Mouse (Mus musculus): ENCODE measurements around the gene Nfe2l2.
A peak's percentile ranks its signal among the peaks of the same experiment; 100 is the strongest.
"Not testable (repeated sequence)": the region's sequence is repeated elsewhere in the genome, so short reads cannot be mapped to it uniquely, and the experiment has no call there.

The Nfe2l2 gene

GRCm38 (mm10) chr2:75650437-75650836 is 54.0 kb downstream of the Nfe2l2 start:
- DNase-seq (ENCODE audit: low spot score in 2 of 2) = no peak

GRCm38 (mm10) chr2:75645251-75645650 is 59.2 kb downstream of the Nfe2l2 start:
- no peak for DNase-seq (ENCODE audit: low spot score in 2 of 2)

GRCm38 (mm10) chr2:75643950-75644349 is 60.5 kb downstream of the Nfe2l2 start:
- DNase-seq (ENCODE audit: low spot score in 2 of 2) = no peak

- peak in 1 of 2 experiments; percentile 39 for DNase-seq (ENCODE audit: low spot score in 2 of 2)
These were observed 61.5 kb downstream of the Nfe2l2 start for GRCm38 (mm10) chr2:75642795-75643550.

GRCm38 (mm10) chr2:75642312-75642711 is 62.1 kb downstream of the Nfe2l2 start:
- not testable (repeated sequence) for DNase-seq (ENCODE audit: low spot score in 2 of 2)

- not testable (repeated sequence) for DNase-seq (ENCODE audit: low spot score in 2 of 2)
These were observed 64.9 kb downstream of the Nfe2l2 start for GRCm38 (mm10) chr2:75639535-75639934.

- not testable (repeated sequence) for DNase-seq (ENCODE audit: low spot score in 2 of 2)
These were observed 66.6 kb downstream of the Nfe2l2 start for GRCm38 (mm10) chr2:75637822-75638221.

GRCm38 (mm10) chr2:75637361-75637760 is 67.1 kb downstream of the Nfe2l2 start:
- no peak for DNase-seq (ENCODE audit: low spot score in 2 of 2)

- not testable (repeated sequence) for DNase-seq (ENCODE audit: low spot score in 2 of 2)
These were observed 67.5 kb downstream of the Nfe2l2 start for GRCm38 (mm10) chr2:75637055-75637304.

GRCm38 (mm10) chr2:75636261-75637054 is 68.0 kb downstream of the Nfe2l2 start:
- no peak for DNase-seq (ENCODE audit: low spot score in 2 of 2)

GRCm38 (mm10) chr2:75634431-75634830 is 70.0 kb downstream of the Nfe2l2 start:
- DNase-seq (ENCODE audit: low spot score in 2 of 2) = not testable (repeated sequence)

- no peak for DNase-seq (ENCODE audit: low spot score in 2 of 2)
These were observed 70.7 kb downstream of the Nfe2l2 start for GRCm38 (mm10) chr2:75633784-75634183.

- DNase-seq (ENCODE audit: low spot score in 2 of 2) = no peak
These were observed 71.1 kb downstream of the Nfe2l2 start for GRCm38 (mm10) chr2:75633381-75633780.

- no peak for DNase-seq (ENCODE audit: low spot score in 2 of 2)
These were observed 71.7 kb downstream of the Nfe2l2 start for GRCm38 (mm10) chr2:75632721-75633181.

GRCm38 (mm10) chr2:75632043-75632442 is 72.4 kb downstream of the Nfe2l2 start:
- no peak for DNase-seq (ENCODE audit: low spot score in 2 of 2)

GRCm38 (mm10) chr2:75631421-75631820 is 73.0 kb downstream of the Nfe2l2 start:
- no peak for DNase-seq (ENCODE audit: low spot score in 2 of 2)

GRCm38 (mm10) chr2:75628487-75628886 is 76.0 kb downstream of the Nfe2l2 start:
- DNase-seq (ENCODE audit: low spot score in 2 of 2) = no peak

- no peak for DNase-seq (ENCODE audit: low spot score in 2 of 2)
These were observed 77.6 kb downstream of the Nfe2l2 start for GRCm38 (mm10) chr2:75626597-75627440.

Measured in urinary bladder, postnatal 36 days (tissue).